Mouse (Mus musculus) midbrain, embryonic 15.5 days (tissue): ENCODE measurements at regions not wholly inside any gene's neighbourhood (a gene's known extent, or its start where the extent isn't known, plus 50 kb on each side); places are given as distances from the start of the nearest gene placed in this dataset.

Source experiments
- ATAC-seq: fragments of 200-750 bp; cut with Nextera tagmentation; replicated peaks from 2 replicates; pipeline ENCODE4 v1.8.0; 2017; ENCODE audit warnings: moderate TSS enrichment
- H3K27ac ChIP-seq: fragments of 300-500 bp; sonication (generic); 2 replicates; pipeline ENCODE4 v1.5.1; 2015; ENCODE audit warnings: mild to moderate bottlenecking, inconsistent platforms
- H3K27me3 ChIP-seq: fragments of 300-500 bp; sonication (generic); replicated peaks from 2 replicates; pipeline ENCODE4 v1.6.1; 2015; ENCODE audit warnings: inconsistent platforms
- H3K36me3 ChIP-seq: fragments of 300-500 bp; sonication (generic); replicated peaks from 2 replicates; pipeline ENCODE4 v1.6.1; 2015; ENCODE audit warnings: inconsistent platforms
- H3K4me1 ChIP-seq: fragments of 300-500 bp; sonication (generic); 2 replicates; pipeline ENCODE4 v1.6.1; 2015; ENCODE audit warnings: inconsistent platforms
- H3K4me2 ChIP-seq: fragments of 300-500 bp; sonication (generic); 2 replicates; pipeline ENCODE4 v1.6.1; 2015; ENCODE audit warnings: inconsistent platforms, mild to moderate bottlenecking, moderate library complexity
- H3K4me3 ChIP-seq: fragments of 300-500 bp; sonication (generic); 2 replicates; pipeline ENCODE4 v1.5.1; 2015; ENCODE audit warnings: mild to moderate bottlenecking, inconsistent platforms
- H3K9ac ChIP-seq: fragments of 300-500 bp; sonication (generic); 2 replicates; pipeline ENCODE4 v1.6.1; 2015; ENCODE audit warnings: mild to moderate bottlenecking, inconsistent platforms
- H3K9me3 ChIP-seq: fragments of 300-500 bp; sonication (generic); 2 replicates; pipeline ENCODE4 v1.6.1; 2016; ENCODE audit warnings: inconsistent platforms
- WGBS: fragments of 180-500 bp; shearing (Covaris S2); methylation state at CpG from one replicate; pipeline ENCODE4 v1.1.7; 2015; ENCODE audit warnings: mixed read lengths; 5-methylcytosine and 5-hydroxymethylcytosine counted together

GRCm38 (mm10) chr12:25451156-25451555 is 354.2 kb upstream of the Id2 start:
- H3K4me2 ChIP-seq: no peak overlapping the region
- ATAC-seq: no peak
- H3K9ac ChIP-seq: no peak overlapping the region
- no peaks in the 10 kb centered on the region for H3K9me3 ChIP-seq
- H3K27ac ChIP-seq: no peak overlapping the region
- no peaks in the 10 kb centered on the region for H3K4me1 ChIP-seq
- WGBS: 84% methylated on average over 2 of the region's 2 CpGs
- H3K27me3 ChIP-seq: no peaks in the 10 kb centered on the region
- H3K36me3 ChIP-seq: no peaks in the 10 kb centered on the region
- no peak overlapping the region for H3K4me3 ChIP-seq

- no peaks in the 10 kb centered on the region for H3K4me1 ChIP-seq
- H3K4me3 ChIP-seq: no peak overlapping the region
- H3K27ac ChIP-seq: no peak overlapping the region
- no peak overlapping the region for H3K9ac ChIP-seq
- 85% methylated on average over 2 of the region's 2 CpGs for WGBS
- no peaks in the 10 kb centered on the region for H3K36me3 ChIP-seq
- no peaks in the 10 kb centered on the region for H3K9me3 ChIP-seq
- no peak overlapping the region for H3K4me2 ChIP-seq
- no peak for ATAC-seq
- no peaks in the 10 kb centered on the region for H3K27me3 ChIP-seq
Measured at GRCm38 (mm10) chr12:25444355-25444754, 347.4 kb upstream of the Id2 start.

GRCm38 (mm10) chr12:25439029-25439551 is 342.1 kb upstream of the Id2 start:
- Histone ChIP-seq H3K9ac (no peak overlapping the region), H3K9me3 (no peaks in the 10 kb centered on the region), H3K4me1 (no peaks in the 10 kb centered on the region), H3K36me3 (no peaks in the 10 kb centered on the region), H3K27me3 (no peaks in the 10 kb centered on the region), H3K27ac (no peak overlapping the region), H3K4me2 (no peak overlapping the region), H3K4me3 (no peak overlapping the region)
- no peak for ATAC-seq
- WGBS: 94% methylated on average over 7 of the region's 7 CpGs

GRCm38 (mm10) chr12:25438217-25439028 is 341.5 kb upstream of the Id2 start:
- H3K27ac ChIP-seq: no peak overlapping the region
- no peak overlapping the region for H3K9ac ChIP-seq
- no peaks in the 10 kb centered on the region for H3K36me3 ChIP-seq
- no peaks in the 10 kb centered on the region for H3K4me1 ChIP-seq
- H3K9me3 ChIP-seq: no peaks in the 10 kb centered on the region
- H3K27me3 ChIP-seq: no peaks in the 10 kb centered on the region
- no peak overlapping the region for H3K4me3 ChIP-seq
- 66% methylated on average over 8 of the region's 8 CpGs for WGBS
- ATAC-seq: no peak
- H3K4me2 ChIP-seq: no peak overlapping the region

DNA sequence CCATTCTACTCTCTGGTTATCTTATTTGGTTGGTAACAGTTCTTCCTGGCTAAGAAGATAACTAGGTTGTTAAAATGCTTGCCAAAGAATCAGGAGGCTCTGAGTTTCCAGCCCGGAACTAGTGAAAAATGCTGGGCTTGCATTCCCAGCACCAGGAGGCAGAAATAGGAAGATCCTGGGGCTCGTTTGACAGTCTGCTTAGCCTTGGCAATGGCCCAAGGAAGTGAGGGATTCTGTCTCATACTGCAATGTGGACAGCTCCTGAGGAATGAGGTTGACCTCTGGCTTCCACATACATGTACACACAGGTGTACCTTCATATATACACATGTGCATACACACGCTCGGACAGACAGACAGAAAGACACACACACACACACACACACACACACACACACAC is 340.6 kb upstream of the Id2 start:
- WGBS: 63% methylated on average over 4 of the region's 4 CpGs
- H3K4me3 ChIP-seq: no peak overlapping the region
- no peak overlapping the region for H3K9ac ChIP-seq
- H3K27ac ChIP-seq: no peak overlapping the region
- no peaks in the 10 kb centered on the region for H3K4me1 ChIP-seq
- no peaks in the 10 kb centered on the region for H3K36me3 ChIP-seq
- H3K27me3 ChIP-seq: no peaks in the 10 kb centered on the region
- no peak for ATAC-seq
- H3K4me2 ChIP-seq: no peak overlapping the region
- H3K9me3 ChIP-seq: no peaks in the 10 kb centered on the region

DNA sequence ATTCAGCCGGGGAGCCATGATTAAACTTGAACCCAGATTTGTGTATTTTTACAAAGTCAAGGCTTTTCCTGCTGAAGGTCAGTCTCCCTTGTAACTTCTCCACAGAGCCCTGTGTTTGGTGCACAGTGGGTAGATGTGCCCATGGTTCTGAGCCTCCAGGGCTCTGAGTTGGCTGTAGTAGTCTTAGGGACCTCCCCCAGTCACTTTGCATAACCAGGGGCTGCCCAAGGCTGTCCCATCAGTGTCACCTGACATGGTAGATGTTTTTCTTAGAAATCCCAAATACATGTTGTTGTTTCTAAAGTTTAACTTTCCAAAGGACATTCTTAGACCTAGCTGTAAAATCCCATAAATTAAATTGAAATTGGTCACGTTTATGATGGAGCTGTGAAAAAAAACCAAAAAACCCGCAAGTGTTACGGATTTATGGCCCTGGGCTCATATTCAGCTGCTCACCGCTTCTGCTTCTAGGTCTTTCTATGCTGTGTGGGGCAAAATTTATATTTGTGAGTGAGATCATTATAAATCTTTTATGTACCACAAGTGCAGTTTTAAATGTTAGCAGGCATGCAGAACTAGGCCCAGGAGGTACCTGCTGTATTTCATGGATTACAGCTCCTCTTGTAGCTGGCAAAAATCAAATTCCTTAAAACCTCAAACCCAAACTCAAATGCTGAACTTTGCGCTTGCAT is 339.4 kb upstream of the Id2 start:
- 86% methylated on average over 6 of the region's 6 CpGs for WGBS
- H3K27me3 ChIP-seq: no peaks in the 10 kb centered on the region
- H3K4me3 ChIP-seq: no peak overlapping the region
- no peaks in the 10 kb centered on the region for H3K4me1 ChIP-seq
- H3K9ac ChIP-seq: no peak overlapping the region
- no peak overlapping the region for H3K27ac ChIP-seq
- H3K4me2 ChIP-seq: no peak overlapping the region
- H3K36me3 ChIP-seq: no peaks in the 10 kb centered on the region
- no peak for ATAC-seq
- H3K9me3 ChIP-seq: no peaks in the 10 kb centered on the region

DNA sequence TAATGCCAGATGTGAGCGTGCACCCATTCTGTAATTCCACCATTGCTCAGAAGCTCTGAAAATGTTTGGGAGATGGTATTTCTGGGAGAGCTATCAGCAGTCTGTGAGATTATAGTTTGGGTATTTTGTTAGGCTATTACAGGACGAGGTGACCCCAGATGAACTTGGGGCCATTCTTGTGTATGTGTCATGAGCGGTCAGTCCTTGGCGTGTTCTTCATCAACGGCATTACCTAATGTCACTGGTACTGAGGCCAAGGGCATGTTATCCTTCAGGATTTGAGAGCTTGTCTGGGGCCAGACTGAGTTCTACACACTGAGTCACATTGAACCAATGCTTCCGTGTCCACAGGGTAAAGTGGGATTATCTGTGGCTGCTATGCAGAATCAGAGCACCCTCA is 335.9 kb upstream of the Id2 start:
- WGBS: 93% methylated on average over 6 of the region's 6 CpGs
- H3K27ac ChIP-seq: no peak overlapping the region
- ATAC-seq: no peak

DNA sequence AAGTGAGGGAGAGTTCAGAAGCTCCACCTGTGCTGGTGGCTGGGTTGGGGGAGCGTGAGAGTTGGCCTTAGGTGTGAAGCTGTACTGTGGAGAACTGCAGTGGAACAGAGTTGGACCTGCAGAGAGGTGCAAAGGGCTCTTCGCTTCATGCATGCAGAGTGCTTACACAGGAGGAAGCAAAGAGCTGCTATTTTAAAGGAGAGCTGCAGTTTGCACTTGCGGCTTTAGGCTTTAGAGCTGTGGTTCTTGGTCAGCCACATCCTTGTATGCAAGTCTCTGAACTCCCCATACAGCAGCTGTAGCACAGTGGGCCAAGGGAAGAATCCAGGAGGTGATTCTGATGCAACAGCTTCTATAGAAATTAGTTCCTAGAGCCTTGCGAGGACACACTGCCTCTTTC is 334.0 kb upstream of the Id2 start:
- no peak overlapping the region for H3K9ac ChIP-seq
- no peak overlapping the region for H3K27ac ChIP-seq
- WGBS: 92% methylated on average over 4 of the region's 4 CpGs
- no peak overlapping the region for H3K4me3 ChIP-seq
- H3K36me3 ChIP-seq: no peaks in the 10 kb centered on the region
- H3K9me3 ChIP-seq: no peaks in the 10 kb centered on the region
- no peak overlapping the region for H3K4me2 ChIP-seq
- H3K27me3 ChIP-seq: no peaks in the 10 kb centered on the region
- no peaks in the 10 kb centered on the region for H3K4me1 ChIP-seq
- ATAC-seq: no peak

More for the DNA sequence above, 335.9 kb upstream of the Id2 start:
- no peaks in the 10 kb centered on the region for H3K9me3 ChIP-seq
- H3K36me3 ChIP-seq: no peaks in the 10 kb centered on the region
- H3K4me2 ChIP-seq: no peak overlapping the region
- no peak overlapping the region for H3K4me3 ChIP-seq
- no peaks in the 10 kb centered on the region for H3K4me1 ChIP-seq
- H3K27me3 ChIP-seq: no peaks in the 10 kb centered on the region
- no peak overlapping the region for H3K9ac ChIP-seq

DNA sequence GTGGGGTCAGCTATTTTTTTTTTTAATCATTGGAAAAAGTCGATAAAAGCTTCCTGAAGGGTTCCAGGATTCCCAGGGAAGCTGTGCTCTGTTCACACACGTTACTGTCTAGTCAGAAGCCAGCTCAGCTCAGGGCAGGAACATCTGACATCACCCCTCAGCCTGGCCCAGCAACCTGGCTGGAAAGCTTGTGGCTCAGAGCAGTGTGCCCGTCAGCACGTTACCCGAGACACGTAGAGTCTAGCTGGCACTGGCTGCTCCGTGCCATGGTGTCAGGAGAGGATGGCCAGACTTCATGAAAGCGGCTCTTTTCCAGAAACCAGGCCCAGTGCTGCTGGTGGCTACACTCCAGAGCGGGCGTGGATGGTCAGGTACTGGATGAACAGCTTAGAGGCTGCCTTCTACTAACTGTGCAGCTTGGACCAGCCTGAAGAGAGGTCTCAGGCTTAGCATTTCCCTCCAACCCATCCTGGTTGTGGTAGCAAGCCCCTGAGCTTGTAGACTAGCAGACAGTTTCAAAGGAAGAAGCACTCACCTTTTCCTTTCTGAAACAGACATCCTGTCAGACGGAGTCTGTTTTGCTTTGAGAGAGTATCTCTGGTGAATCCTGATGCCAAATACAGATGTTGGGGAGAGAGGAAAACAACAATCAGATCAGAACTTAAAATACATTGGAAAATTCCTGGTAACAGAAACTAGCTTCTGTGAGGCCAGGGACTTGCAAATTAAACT is 331.1 kb upstream of the Id2 start:
- Histone ChIP-seq H3K9me3 (no peaks in the 10 kb centered on the region), H3K4me2 (no peak overlapping the region), H3K4me1 (no peaks in the 10 kb centered on the region), H3K4me3 (no peak overlapping the region), H3K9ac (no peak overlapping the region), H3K27ac (no peak overlapping the region), H3K36me3 (no peaks in the 10 kb centered on the region), H3K27me3 (no peaks in the 10 kb centered on the region)
- ATAC-seq: no peak
- WGBS: 90% methylated on average over 11 of the region's 11 CpGs

GRCm38 (mm10) chr12:25417336-25417735 is 320.4 kb upstream of the Id2 start:
- no peaks in the 10 kb centered on the region for H3K36me3 ChIP-seq
- ATAC-seq: no peak
- whole genome bisulfite sequencing: 83% methylated on average over 4 of the region's 4 CpGs

DNA sequence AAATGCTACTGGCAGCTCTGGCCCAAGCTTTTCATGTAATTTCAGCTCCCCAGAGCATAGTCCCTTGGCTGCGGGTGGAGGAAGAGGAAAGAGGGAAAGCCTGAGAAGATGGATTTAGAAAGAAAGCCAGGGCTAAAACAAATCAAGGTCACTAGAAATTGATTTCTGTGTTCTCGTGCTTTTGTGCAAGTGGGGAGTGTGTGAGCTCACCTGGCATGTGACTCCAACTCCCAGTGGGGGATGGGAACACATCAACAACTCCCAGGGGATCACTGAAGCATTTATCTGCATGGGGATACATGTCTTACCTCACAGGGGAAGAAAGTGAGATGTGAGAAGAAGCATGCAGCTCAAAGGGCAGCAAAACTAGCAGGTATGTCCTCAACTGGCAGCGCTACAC is 319.6 kb upstream of the Id2 start:
- Histone ChIP-seq H3K4me2 (no peak overlapping the region), H3K36me3 (no peaks in the 10 kb centered on the region), H3K27ac (no peak overlapping the region), H3K4me1 (peaks cover 7% of the 10 kb centered on the region), H3K27me3 (no peaks in the 10 kb centered on the region), H3K9me3 (no peaks in the 10 kb centered on the region), H3K9ac (no peak overlapping the region), H3K4me3 (no peak overlapping the region)
- ATAC-seq: no peak
- 51% methylated on average over 3 of the region's 3 CpGs for WGBS

More at GRCm38 (mm10) chr12:25417336-25417735, 320.4 kb upstream of the Id2 start:
- peaks cover 7% of the 10 kb centered on the region for H3K4me1 ChIP-seq
- no peaks in the 10 kb centered on the region for H3K27me3 ChIP-seq
- H3K9me3 ChIP-seq: no peaks in the 10 kb centered on the region
- no peak overlapping the region for H3K4me3 ChIP-seq
- H3K27ac ChIP-seq: no peak overlapping the region
- H3K9ac ChIP-seq: no peak overlapping the region
- H3K4me2 ChIP-seq: no peak overlapping the region

DNA sequence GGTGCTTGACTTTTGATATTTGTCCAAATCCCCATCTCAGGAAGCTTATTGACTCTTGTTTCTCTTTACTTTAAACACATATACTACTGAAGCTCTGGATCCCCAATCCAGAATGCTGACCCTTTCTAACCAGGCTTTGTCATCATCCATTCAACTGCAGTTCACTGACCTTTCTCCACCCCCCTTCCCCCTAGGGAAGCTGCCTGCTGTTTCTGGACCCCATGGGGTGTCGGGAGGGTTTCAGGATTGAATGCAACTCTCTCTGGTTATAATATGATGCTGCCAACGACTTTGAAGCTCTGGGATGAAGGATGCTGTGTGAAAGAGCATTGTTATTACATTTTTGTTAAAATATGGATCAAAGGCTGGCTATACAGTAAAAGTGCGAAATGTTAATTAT is 318.7 kb upstream of the Id2 start:
- H3K27ac ChIP-seq: no peak overlapping the region
- H3K9ac ChIP-seq: no peak overlapping the region
- H3K4me2 ChIP-seq: no peak overlapping the region
- no peaks in the 10 kb centered on the region for H3K36me3 ChIP-seq
- peaks cover 7% of the 10 kb centered on the region for H3K4me1 ChIP-seq
- no peak for ATAC-seq
- 23% methylated on average over 3 of the region's 3 CpGs for WGBS
- H3K9me3 ChIP-seq: no peaks in the 10 kb centered on the region
- no peak overlapping the region for H3K4me3 ChIP-seq
- H3K27me3 ChIP-seq: no peaks in the 10 kb centered on the region
